Mouse (Mus musculus) CH12.LX (cell line): ENCODE data around the gene Cryaa. TPM values are rescaled to one million over a fixed set of nuclear protein-coding genes. Genes with fewer than 3 reads are reported as not detected.
A peak's percentile ranks its signal among the peaks of the same experiment; 100 is the strongest.

Source experiments
- DNase-seq: peaks from one replicate; pipeline ENCODE4 v3.0.0-alpha.2; 2013; ENCODE audit errors: extremely low read depth
- H3K27ac ChIP-seq: 2 replicates; pipeline ENCODE4 v1.5.1; 2012; ENCODE audit warnings: low read depth, mild to moderate bottlenecking, control low read depth, moderate library complexity; ENCODE audit not compliant: insufficient read depth
- H3K27me3 ChIP-seq: replicated peaks from 2 replicates; pipeline ENCODE3; 2012; ENCODE audit warnings: inconsistent platforms
- H3K36me3 ChIP-seq, 2 experiments: replicated peaks in 1 of 2; 2 replicates each; pipeline versions ENCODE3 to v1.6.1; 2012; ENCODE audit warnings: inconsistent platforms in 1 of 2, low read length in 1 of 2, mild to moderate bottlenecking in 1 of 2, mixed read lengths in 1 of 2, moderate library complexity in 1 of 2; ENCODE audit not compliant: control insufficient read depth in 1 of 2, insufficient read depth in 1 of 2
- H3K4me1 ChIP-seq, 2 experiments: 2 replicates each; pipeline ENCODE4 v1.6.1; 2012; ENCODE audit warnings: inconsistent platforms in 1 of 2, moderate library complexity in 1 of 2; ENCODE audit not compliant: insufficient read depth in 2 of 2, control insufficient read depth in 1 of 2
- H3K4me2 ChIP-seq: 2 replicates; pipeline ENCODE4 v1.6.1; 2012; ENCODE audit warnings: low read depth, mild to moderate bottlenecking, control low read depth; ENCODE audit not compliant: poor library complexity, insufficient read depth, severe bottlenecking
- H3K4me3 ChIP-seq, 3 experiments: fragments of 150-350 bp in 1 of 3; sonication (generic) in 1 of 3; replicated peaks in 1 of 3; 2 replicates each; pipeline versions ENCODE3 to v1.5.1; 2011 to 2012; ENCODE audit warnings: low read depth in 2 of 3, low read length in 2 of 3, mild to moderate bottlenecking in 2 of 3, moderate library complexity in 2 of 3, control low read depth in 1 of 3, improper control_type of control experiment in 1 of 3, inconsistent platforms in 1 of 3, mixed read lengths in 1 of 3; ENCODE audit not compliant: poor library complexity in 1 of 3
- H3K79me2 ChIP-seq: replicated peaks from 2 replicates; pipeline ENCODE4 v1.6.1; 2012; ENCODE audit warnings: mild to moderate bottlenecking, moderate library complexity; ENCODE audit not compliant: control insufficient read depth, poor library complexity, insufficient read depth, severe bottlenecking; ENCODE audit errors: extremely low read depth
- H3K9ac ChIP-seq: 2 replicates; pipeline ENCODE4 v1.6.1; 2012; ENCODE audit warnings: low read depth, mild to moderate bottlenecking, control low read depth, moderate library complexity; ENCODE audit not compliant: insufficient read depth
- H3K9me3 ChIP-seq: replicated peaks from 2 replicates; pipeline ENCODE3; 2012; ENCODE audit warnings: low read length, inconsistent platforms, mixed read lengths
- BHLHE40 ChIP-seq: IDR thresholded peaks from 2 replicates; pipeline ENCODE4 v1.6.1; 2011; ENCODE audit warnings: mild to moderate bottlenecking, low read depth, low read length, improper control_type of control experiment
- CHD2 ChIP-seq: IDR thresholded peaks from 2 replicates; pipeline ENCODE4 v1.6.1; 2011; ENCODE audit warnings: low read length, improper control_type of control experiment
- CTCF ChIP-seq, 2 experiments: IDR thresholded peaks in 1 of 2; conservative IDR thresholded peaks in 1 of 2; 2 replicates each; pipeline ENCODE4 v1.5.1; 2011 to 2012; ENCODE audit warnings: low read depth in 2 of 2, low read length in 2 of 2, improper control_type of control experiment in 1 of 2, inconsistent platforms in 1 of 2, mild to moderate bottlenecking in 1 of 2, moderate library complexity in 1 of 2
- ELF1 ChIP-seq: IDR thresholded peaks from 2 replicates; pipeline ENCODE4 v1.6.1; 2014; ENCODE audit warnings: low read depth, mild to moderate bottlenecking, inconsistent platforms, low read length, improper control_type of control experiment
- EP300 ChIP-seq: IDR thresholded peaks from 2 replicates; pipeline ENCODE4 v1.6.1; 2011; ENCODE audit warnings: low read length, improper control_type of control experiment
- ETS1 ChIP-seq: conservative IDR thresholded peaks from 2 replicates; pipeline ENCODE4 v1.6.1; 2012; ENCODE audit warnings: low read depth, mild to moderate bottlenecking, inconsistent platforms, low read length, improper control_type of control experiment, moderate library complexity
- KAT2A ChIP-seq: IDR thresholded peaks from 2 replicates; pipeline ENCODE4 v1.6.1; 2012; ENCODE audit warnings: low read length, improper control_type of control experiment, inconsistent platforms; ENCODE audit not compliant: insufficient replicate concordance
- MAFK ChIP-seq: IDR thresholded peaks from 2 replicates; pipeline ENCODE4 v1.6.1; 2011; ENCODE audit warnings: low read length, improper control_type of control experiment; ENCODE audit not compliant: insufficient replicate concordance
- MAX ChIP-seq: IDR thresholded peaks from 2 replicates; pipeline ENCODE4 v1.6.1; 2011; ENCODE audit warnings: low read length, improper control_type of control experiment
- MXI1 ChIP-seq: IDR thresholded peaks from 2 replicates; pipeline ENCODE4 v1.6.1; 2011; ENCODE audit warnings: mild to moderate bottlenecking, low read depth, low read length, improper control_type of control experiment
- NRF1 ChIP-seq: IDR thresholded peaks from 2 replicates; pipeline ENCODE4 v1.6.1; 2014; ENCODE audit warnings: low read depth, mild to moderate bottlenecking, inconsistent platforms, low read length, improper control_type of control experiment, moderate library complexity
- PAX5 ChIP-seq: IDR thresholded peaks from 2 replicates; pipeline ENCODE4 v1.6.1; 2012; ENCODE audit warnings: low read length, inconsistent platforms, mixed read lengths
- POLR2AphosphoS2 ChIP-seq: IDR thresholded peaks from 2 replicates; pipeline ENCODE4 v1.6.1; 2011; ENCODE audit warnings: low read depth, low read length, improper control_type of control experiment
- RAD21 ChIP-seq: IDR thresholded peaks from 2 replicates; pipeline ENCODE4 v1.6.1; 2011; ENCODE audit warnings: low read depth, mild to moderate bottlenecking, low read length, improper control_type of control experiment, moderate library complexity
- RCOR1 ChIP-seq: conservative IDR thresholded peaks from 2 replicates; pipeline ENCODE4 v1.6.1; 2012; ENCODE audit warnings: low read depth, mild to moderate bottlenecking, inconsistent platforms, low read length, improper control_type of control experiment
- TCF12 ChIP-seq: IDR thresholded peaks from 2 replicates; pipeline ENCODE4 v1.6.1; 2014; ENCODE audit warnings: low read depth, mild to moderate bottlenecking, inconsistent platforms, low read length, improper control_type of control experiment
- USF1 ChIP-seq: IDR thresholded peaks from 2 replicates; pipeline ENCODE4 v1.6.1; 2014; ENCODE audit warnings: low read depth, mild to moderate bottlenecking, inconsistent platforms, low read length, improper control_type of control experiment
- USF2 ChIP-seq: conservative IDR thresholded peaks from 2 replicates; pipeline ENCODE4 v1.6.1; 2011; ENCODE audit warnings: low read depth, low read length, improper control_type of control experiment
- ZC3H11A ChIP-seq: IDR thresholded peaks from 2 replicates; pipeline ENCODE4 v1.6.1; 2012; ENCODE audit warnings: low read depth, mild to moderate bottlenecking, inconsistent platforms, low read length, improper control_type of control experiment
- ZKSCAN1 ChIP-seq: IDR thresholded peaks from 2 replicates; pipeline ENCODE4 v1.6.1; 2012; ENCODE audit warnings: low read depth, inconsistent platforms, low read length, improper control_type of control experiment, borderline replicate concordance
- ZMIZ1 ChIP-seq: IDR thresholded peaks from 2 replicates; pipeline ENCODE4 v1.6.1; 2012; ENCODE audit warnings: low read depth, mild to moderate bottlenecking, inconsistent platforms, low read length, improper control_type of control experiment
- dilution Hi-C: fragments of 300-500 bp; cut with MboI; formaldehyde crosslinking; loops from 2 replicates; pipeline ENCODE4 v1.14.3; 2020; ENCODE audit warnings: low sequenced_read_pairs; ENCODE audit not compliant: extremely low pct_unique_long_range_greater_than_20kb, extremely low pct_ligation_motif_present
- in situ Hi-C: fragments of 300-500 bp; cut with MboI; formaldehyde crosslinking; loops from 3 replicates; pipeline ENCODE4 v1.14.3; 2019; ENCODE audit warnings: low sequenced_read_pairs, low pct_ligation_motif_present, low pct_unique_long_range_greater_than_20kb, mixed read lengths
- polyA plus RNA-seq: library from polyadenylated mRNA; unstranded; fragments of >175 nt; gene quantifications from 2 replicates; pipeline ENCODE4 v1.2.1, GENCODE M21; 2012; ENCODE audit warnings: low read depth; ENCODE audit not compliant: insufficient read length
- total RNA-seq, 2 experiments: library from RNA; depleted of rRNA; stranded (reverse); fragments of 300-350 nt in 1 of 2; fragments of >200 nt in 1 of 2; gene quantifications; 2 replicates each; pipeline ENCODE4 v1.2.3; 2012 to 2014

Gene Cryaa
- total RNA-seq (2012; rRNA removed), result 0.17 and 0.51 TPM in 2 replicates
- total RNA-seq (2014; rRNA removed), result not detected in 2 replicates
- polyA plus RNA-seq, result not detected in 2 replicates

DNA sequence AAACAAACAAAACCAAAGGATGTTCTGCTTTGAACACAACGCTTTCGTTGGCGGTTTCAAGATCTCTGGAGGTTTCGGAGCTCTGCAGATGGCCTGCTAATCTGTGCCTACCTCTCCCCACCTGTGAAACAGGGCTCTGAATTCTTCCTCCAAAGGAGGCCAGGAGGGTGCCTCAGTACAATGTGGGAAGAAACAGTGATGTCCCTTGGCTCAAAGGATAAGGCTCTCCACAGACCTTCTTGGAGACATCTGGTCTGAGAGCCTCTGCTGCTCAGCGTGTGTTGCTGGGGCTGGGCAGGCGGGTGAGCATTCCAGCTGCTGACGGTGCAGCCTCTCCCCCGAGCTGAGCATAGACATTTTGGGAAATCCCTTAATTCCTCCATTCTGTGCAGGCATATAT is at the start of gene Cryaa:
Gene Cryaa (plus strand): TSS at position 301 of the 400 bp plus-strand sequence.
- dilution Hi-C loops (no loop called here), in situ Hi-C loops (no loop called here)

DNA sequence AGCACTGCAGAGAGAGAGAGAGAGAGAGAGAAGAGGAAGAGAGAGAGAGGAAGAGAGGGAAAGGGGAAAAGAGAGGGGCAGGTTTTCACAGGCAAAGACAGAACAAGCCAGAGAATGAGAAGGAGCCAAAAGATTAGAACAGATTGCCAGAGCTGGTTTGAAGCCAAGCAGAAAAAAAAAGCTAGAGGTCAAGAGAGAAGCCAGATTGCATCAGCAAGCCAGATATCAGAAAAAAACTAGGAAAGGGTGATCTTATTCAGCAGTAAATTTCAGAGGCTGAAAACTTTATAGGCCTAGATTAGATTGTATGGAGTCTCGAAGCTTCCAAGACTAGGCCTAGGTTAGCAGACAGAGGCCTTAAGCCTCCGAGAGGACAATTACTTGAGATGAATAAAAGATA is 49.6 kb upstream of the Cryaa start:
- no peak for DNase-seq
- no peak overlapping the region for H3K4me3 ChIP-seq
- dilution Hi-C loops (no loop called here), in situ Hi-C loops (loop anchor here (25.0 kb wide), 1 partner anchor 266 kb away; no protein-coding TSS in a partner anchor)
- no peaks in the 10 kb centered on the region for H3K36me3 ChIP-seq
- 0 out of 4 replicates have a peak, but pooled peaks cover 0 to 2% of the 10 kb centered on the region in 2 experiments for H3K4me1 ChIP-seq
- peaks cover 4% of the 10 kb centered on the region for H3K9me3 ChIP-seq
- H3K27ac ChIP-seq, result no peak overlapping the region
- no peak overlapping the region for H3K4me2 ChIP-seq
- no peak overlapping the region for H3K9ac ChIP-seq
- H3K27me3 ChIP-seq, result no peaks in the 10 kb centered on the region
- no peaks in the 10 kb centered on the region for H3K79me2 ChIP-seq
- TF ChIP-seq ETS1 (no peak), EP300 (no peak), POLR2AphosphoS2 (no peak), CTCF (conservative IDR thresholded peaks at IDR 0.05 in 1 of 2, IDR thresholded peaks at IDR 0.05 in 1 of 2; ENCODE audit: low read depth in 2 of 2, low read length in 2 of 2) (no peak), USF2 (no peak), KAT2A (no peak), RCOR1 (no peak)

More for the DNA sequence above, at the start of gene Cryaa:
- H3K9ac ChIP-seq, result no peak within 1 kb of the TSS
- H3K36me3 ChIP-seq, result no peaks in the 10 kb centered on the region
- H3K79me2 ChIP-seq, result no peaks in the 10 kb centered on the region
- no peak within 1 kb of the TSS for H3K4me3 ChIP-seq
- peak within 1 kb of the TSS; percentile 13; the same call in 1 of the 2 replicates for H3K4me2 ChIP-seq
- no peak for DNase-seq
- H3K9me3 ChIP-seq, result no peaks in the 10 kb centered on the region
- no peak within 1 kb of the TSS for H3K27ac ChIP-seq
- TF ChIP-seq USF1 (no peak), CTCF (conservative IDR thresholded peaks at IDR 0.05 in 1 of 2, IDR thresholded peaks at IDR 0.05 in 1 of 2; ENCODE audit: low read depth in 2 of 2, low read length in 2 of 2) (no peak), ZC3H11A (no peak), MAX (no peak), ZMIZ1 (no peak), RAD21 (no peak), TCF12 (no peak), PAX5 (no peak), CHD2 (no peak), BHLHE40 (no peak), MAFK (no peak), ELF1 (no peak), POLR2AphosphoS2 (no peak), NRF1 (no peak), ZKSCAN1 (no peak), MXI1 (no peak), EP300 (no peak)
- H3K4me1 ChIP-seq, result peaks cover 17 to 25% of the 10 kb centered on the region in 2 experiments
- peaks cover 29% of the 10 kb centered on the region for H3K27me3 ChIP-seq
